Mouse (Mus musculus) MEL (cell line): Measurements from ENCODE around the gene Ism1.

Source experiments
- CHD2 ChIP-seq: IDR thresholded peaks from 2 replicates; pipeline ENCODE4 v1.6.1; 2011; ENCODE audit warnings: low read length, improper control_type of control experiment
- CTCF ChIP-seq, 3 experiments: IDR thresholded peaks in 2 of 3; conservative IDR thresholded peaks in 1 of 3; 2 replicates each; pipeline ENCODE4 v1.5.1; 2011 to 2012; ENCODE audit warnings: low read length in 3 of 3, low read depth in 2 of 3, mild to moderate bottlenecking in 2 of 3, improper control_type of control experiment in 1 of 3, inconsistent platforms in 1 of 3, mixed read lengths in 1 of 3, moderate library complexity in 1 of 3; ENCODE audit not compliant: control insufficient read depth in 1 of 3, insufficient read depth in 1 of 3, poor library complexity in 1 of 3, severe bottlenecking in 1 of 3
- MXI1 ChIP-seq: IDR thresholded peaks from 2 replicates; pipeline ENCODE4 v1.6.1; 2011; ENCODE audit warnings: mild to moderate bottlenecking, low read depth, low read length, improper control_type of control experiment
- MYC ChIP-seq: IDR thresholded peaks from 2 replicates; pipeline ENCODE4 v1.6.1; 2011; ENCODE audit warnings: low read depth, mild to moderate bottlenecking, low read length, improper control_type of control experiment, moderate library complexity
- POLR2A ChIP-seq, 2 experiments: IDR thresholded peaks; 2 replicates each; pipeline ENCODE4 v1.6.1; 2011 to 2012; ENCODE audit warnings: low read length in 2 of 2, mild to moderate bottlenecking in 2 of 2, control low read depth in 1 of 2, improper control_type of control experiment in 1 of 2, low read depth in 1 of 2, moderate library complexity in 1 of 2; ENCODE audit not compliant: control insufficient read depth in 1 of 2, insufficient read depth in 1 of 2, poor library complexity in 1 of 2
- TBP ChIP-seq: IDR thresholded peaks from 2 replicates; pipeline ENCODE4 v1.8.0; 2011; ENCODE audit warnings: low read depth, low read length, improper control_type of control experiment
- USF1 ChIP-seq: IDR thresholded peaks from 2 replicates; pipeline ENCODE4 v1.6.1; 2014; ENCODE audit warnings: low read depth, mild to moderate bottlenecking, inconsistent platforms, low read length, improper control_type of control experiment, moderate library complexity
- ZC3H11A ChIP-seq: IDR thresholded peaks from 2 replicates; pipeline ENCODE4 v1.6.1; 2012; ENCODE audit warnings: low read depth, mild to moderate bottlenecking, inconsistent platforms, low read length, improper control_type of control experiment

- no peak for TF ChIP-seq POLR2A (IDR thresholded peaks at IDR 0.05; ENCODE audit: control insufficient read depth in 1 of 2, insufficient read depth in 1 of 2, low read depth in 1 of 2, low read length in 2 of 2, poor library complexity in 1 of 2)
- no peak for TF ChIP-seq CHD2
- TF ChIP-seq MXI1, result no peak
- no peak for TF ChIP-seq USF1
- TF ChIP-seq ZC3H11A, result no peak
- no peak for TF ChIP-seq CTCF (IDR thresholded peaks at IDR 0.05 in 2 of 3, conservative IDR thresholded peaks at IDR 0.05 in 1 of 3; ENCODE audit: control insufficient read depth in 1 of 3, insufficient read depth in 1 of 3, low read depth in 2 of 3, low read length in 3 of 3, poor library complexity in 1 of 3, severe bottlenecking in 1 of 3)
- no peak for TF ChIP-seq MYC
- no peak for TF ChIP-seq TBP
Observed at GRCm38 (mm10) chr2:139712046-139712445, 34.1 kb downstream of the Ism1 start.
